Mouse (Mus musculus) CH12.LX (cell line): ENCODE measurements around the gene Gpr19.

ENCODE experiments used
- CHD2 ChIP-seq: IDR thresholded peaks from 2 replicates; pipeline ENCODE4 v1.6.1; 2011; ENCODE audit warnings: low read length, improper control_type of control experiment
- CTCF ChIP-seq, 2 experiments: IDR thresholded peaks in 1 of 2; conservative IDR thresholded peaks in 1 of 2; 2 replicates each; pipeline ENCODE4 v1.5.1; 2011 to 2012; ENCODE audit warnings: low read depth in 2 of 2, low read length in 2 of 2, improper control_type of control experiment in 1 of 2, inconsistent platforms in 1 of 2, mild to moderate bottlenecking in 1 of 2, moderate library complexity in 1 of 2
- ELF1 ChIP-seq: IDR thresholded peaks from 2 replicates; pipeline ENCODE4 v1.6.1; 2014; ENCODE audit warnings: low read depth, mild to moderate bottlenecking, inconsistent platforms, low read length, improper control_type of control experiment
- HCFC1 ChIP-seq: IDR thresholded peaks from 2 replicates; pipeline ENCODE4 v1.6.1; 2012; ENCODE audit warnings: low read depth, mild to moderate bottlenecking, inconsistent platforms, low read length, improper control_type of control experiment
- MAFK ChIP-seq: IDR thresholded peaks from 2 replicates; pipeline ENCODE4 v1.6.1; 2011; ENCODE audit warnings: low read length, improper control_type of control experiment; ENCODE audit not compliant: insufficient replicate concordance
- MAX ChIP-seq: IDR thresholded peaks from 2 replicates; pipeline ENCODE4 v1.6.1; 2011; ENCODE audit warnings: low read length, improper control_type of control experiment
- POLR2A ChIP-seq: IDR thresholded peaks from 2 replicates; pipeline ENCODE4 v1.6.1; 2011; ENCODE audit warnings: low read depth, mild to moderate bottlenecking, improper control_type of control experiment, low read length

DNA sequence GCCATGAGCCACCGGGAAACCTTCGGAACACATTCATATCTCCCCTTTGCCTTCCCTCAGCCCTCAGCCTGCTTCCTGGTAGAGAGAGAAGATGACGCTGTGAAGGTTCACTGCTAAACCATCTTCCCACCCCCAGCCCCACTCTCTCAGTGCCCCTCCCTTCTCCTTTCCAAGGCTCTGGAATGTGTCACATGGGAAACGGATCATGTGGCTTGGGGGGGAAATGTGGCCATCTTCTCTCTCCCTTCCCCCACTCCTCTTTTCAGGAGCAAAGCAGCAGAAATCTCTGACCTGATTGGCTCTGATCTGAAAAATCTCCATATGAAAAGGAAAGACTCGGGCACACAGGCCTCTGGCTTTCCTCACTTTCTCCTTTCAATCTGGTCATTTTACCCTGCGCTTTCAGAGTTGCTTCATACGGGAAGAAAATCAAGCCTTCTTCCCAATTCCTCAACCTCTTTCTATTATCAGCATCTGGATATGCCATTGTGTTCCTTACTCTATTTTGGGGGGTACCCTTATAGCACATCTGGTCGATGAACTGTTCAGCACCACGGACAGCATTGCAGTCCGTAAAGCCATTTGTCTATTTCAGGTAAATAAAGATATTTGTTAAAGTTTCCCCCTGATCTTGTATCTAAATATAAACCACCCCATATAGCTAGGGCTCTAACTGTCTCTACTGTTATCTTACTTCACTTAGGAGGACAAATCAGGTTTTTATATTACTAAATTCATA, 10.5 kb downstream of the Gpr19 start:
- TF ChIP-seq MAX: no peak
- no peak for TF ChIP-seq CTCF (conservative IDR thresholded peaks at IDR 0.05 in 1 of 2, IDR thresholded peaks at IDR 0.05 in 1 of 2; ENCODE audit: low read depth in 2 of 2, low read length in 2 of 2)
- TF ChIP-seq HCFC1: no peak
- no peak for TF ChIP-seq POLR2A
- TF ChIP-seq MAFK: no peak
- TF ChIP-seq CHD2: no peak
- no peak for TF ChIP-seq ELF1
